Mouse (Mus musculus): ENCODE measurements at regions not wholly inside any gene's neighbourhood (a gene's known extent, or its start where the extent isn't known, plus 50 kb on each side); places are given as distances from the start of the nearest gene placed in this dataset.
A peak's percentile ranks its signal among the peaks of the same experiment; 100 is the strongest.

DNA sequence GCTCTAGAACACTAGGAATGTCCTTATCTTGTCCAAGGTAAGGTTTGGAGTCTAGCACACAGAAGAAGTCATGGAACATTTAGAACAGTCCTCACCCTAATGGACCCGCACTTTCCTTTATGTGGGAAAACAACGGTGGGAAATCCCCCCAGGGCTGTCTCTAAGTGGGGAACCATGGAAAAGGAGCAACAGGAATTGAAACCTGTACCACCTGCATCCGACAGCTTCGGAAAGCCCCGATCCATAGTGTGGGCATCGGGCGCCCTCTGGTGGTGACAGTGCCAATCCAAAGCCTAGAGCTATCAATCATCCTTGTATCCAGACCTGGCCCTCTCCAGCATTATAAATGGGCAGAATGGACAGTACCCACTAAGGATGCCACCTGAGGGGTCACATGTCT lies 61.7 kb upstream of the Csf3r start:
- peak; percentile 82 for DNase-seq (ENCODE audit: low spot score)
- peaks cover 9% of the 10 kb centered on the region; the same call in 1 of the 2 replicates for H3K4me1 ChIP-seq (replicated peaks)
- H3K4me3 ChIP-seq, result no peak overlapping the region
- no peaks in the 10 kb centered on the region for H3K36me3 ChIP-seq
- peaks cover 10% of the 10 kb centered on the region; the same call in 1 of the 2 replicates for H3K27me3 ChIP-seq (ENCODE audit: insufficient read depth, poor library complexity, severe bottlenecking)
- WGBS, result 9% methylated on average over 7 of the region's 7 CpGs
- no peaks in the 10 kb centered on the region for H3K9me3 ChIP-seq
- H3K27ac ChIP-seq, result no peak overlapping the region
